Mouse (Mus musculus): ENCODE data around the gene Dnttip2. TPM values are rescaled to one million over a fixed set of nuclear protein-coding genes. Genes with fewer than 3 reads are reported as not detected.
A peak's percentile ranks its signal among the peaks of the same experiment; 100 is the strongest.
"Not testable (repeated sequence)": the region's sequence is repeated elsewhere in the genome, so short reads cannot be mapped to it uniquely, and the experiment has no call there.

The Dnttip2 gene
- total RNA-seq, 1 experiment from 2014 or later = 101 TPM

DNA sequence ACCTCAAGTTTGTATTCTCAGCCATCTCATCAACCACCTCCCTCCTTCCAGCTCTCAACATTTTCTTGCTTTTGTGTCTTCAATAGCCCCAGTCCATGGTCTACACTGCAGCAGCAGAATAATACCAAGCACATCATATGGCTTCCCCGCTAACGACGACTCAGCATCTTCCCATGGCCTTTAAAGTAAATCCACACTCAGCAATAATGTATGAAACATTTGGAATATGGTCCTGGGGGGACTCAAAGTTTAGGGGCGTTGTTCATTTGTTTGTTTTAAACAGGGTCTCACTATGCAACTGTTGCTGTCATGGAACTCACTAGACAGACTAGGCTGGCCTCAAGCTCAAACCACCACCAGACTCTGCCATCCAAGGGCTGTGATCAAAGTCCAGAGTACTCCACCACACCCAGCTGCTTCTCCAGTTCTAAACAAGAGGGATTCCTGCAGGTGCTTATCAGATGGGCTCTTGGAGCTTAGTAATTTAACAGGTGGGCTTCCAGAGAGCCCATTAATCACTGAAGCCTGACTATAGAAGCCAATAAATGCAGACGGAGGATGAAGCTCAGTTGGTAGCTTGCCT, 14.5 kb downstream of the Dnttip2 start:
- no peak for ATAC-seq (ENCODE audit: extremely low read depth, insufficient number of reproducible peaks, low FRiP score, poor library complexity, severe bottlenecking)

GRCm38 (mm10) chr3:122289344-122289743, 15.2 kb downstream of the Dnttip2 start:
- ATAC-seq (ENCODE audit: extremely low read depth, insufficient number of reproducible peaks, low FRiP score, poor library complexity, severe bottlenecking) = not testable (repeated sequence)

GRCm38 (mm10) chr3:122290696-122291095, 16.5 kb downstream of the Dnttip2 start:
- ATAC-seq (ENCODE audit: extremely low read depth, insufficient number of reproducible peaks, low FRiP score, poor library complexity, severe bottlenecking) = peak; percentile 64

DNA sequence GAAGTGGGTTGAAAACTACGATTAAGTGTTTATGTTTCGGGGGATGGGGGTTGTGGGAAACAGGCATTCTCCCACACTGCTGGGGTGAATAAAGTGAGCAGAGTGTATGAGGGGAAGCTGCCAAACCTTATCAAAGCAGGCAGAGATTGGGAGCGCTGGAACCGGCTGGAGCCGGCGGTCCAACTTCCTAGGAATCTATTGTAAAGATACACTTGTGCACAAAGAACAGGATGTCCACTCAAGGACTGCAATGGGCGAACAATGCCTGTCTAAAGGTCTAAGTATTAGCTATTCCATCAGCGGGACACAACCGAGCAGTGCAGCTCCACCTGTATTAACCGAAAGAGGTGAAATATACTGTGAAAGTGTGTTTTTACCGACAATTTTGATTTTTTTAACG, 17.6 kb downstream of the Dnttip2 start:
- no peak for ATAC-seq (ENCODE audit: extremely low read depth, insufficient number of reproducible peaks, low FRiP score, poor library complexity, severe bottlenecking)

DNA sequence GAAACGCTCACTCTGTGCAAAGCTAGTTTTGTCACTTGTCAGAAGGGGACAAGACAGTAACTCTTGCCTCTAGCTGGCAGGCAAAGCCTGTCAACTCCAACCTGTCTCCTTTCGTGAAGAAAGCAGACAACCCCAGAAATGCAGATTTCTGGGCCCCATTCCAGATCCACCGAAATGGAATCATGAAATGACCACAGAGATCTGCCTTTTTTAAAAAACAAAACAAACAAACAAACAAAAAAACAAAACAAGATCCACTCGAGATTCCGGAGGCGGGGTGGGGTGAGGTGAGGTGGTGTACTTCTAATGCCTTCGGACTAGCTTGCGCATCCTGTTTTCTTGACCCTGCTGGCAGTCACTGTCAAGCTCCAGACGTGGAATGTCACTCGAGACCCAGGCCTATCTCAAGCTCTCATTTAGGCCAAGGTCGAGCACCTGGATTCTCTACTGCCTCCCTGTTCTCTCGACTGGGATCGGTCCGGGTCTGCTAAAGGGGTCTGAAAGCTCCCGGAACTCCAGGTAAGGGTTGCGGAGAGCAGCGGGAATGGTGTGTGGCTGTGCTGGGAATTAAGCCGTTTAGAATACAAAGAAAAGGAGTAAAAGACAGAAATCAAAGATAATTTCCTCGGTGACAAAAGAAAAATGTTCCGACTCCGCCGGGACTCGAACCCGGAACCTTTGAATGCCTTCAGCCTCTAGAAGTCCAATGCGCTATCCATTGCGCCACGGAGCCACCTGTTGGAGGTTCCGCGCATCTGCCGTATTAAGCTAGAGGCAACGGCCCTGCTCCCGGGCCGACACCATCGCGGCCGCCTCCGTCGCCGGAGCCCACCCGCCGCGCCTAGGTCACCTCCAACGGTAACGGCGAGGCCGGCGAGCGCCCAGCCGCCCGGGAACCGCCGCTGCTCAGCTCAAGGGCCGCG, 18.4 kb downstream of the Dnttip2 start:
- ATAC-seq (ENCODE audit: extremely low read depth, insufficient number of reproducible peaks, low FRiP score, poor library complexity, severe bottlenecking) = peak; percentile 66

- ATAC-seq (ENCODE audit: extremely low read depth, insufficient number of reproducible peaks, low FRiP score, poor library complexity, severe bottlenecking) = peak; percentile 47
These were observed 19.2 kb downstream of the Dnttip2 start for GRCm38 (mm10) chr3:122293223-122293953.

- ATAC-seq (ENCODE audit: extremely low read depth, insufficient number of reproducible peaks, low FRiP score, poor library complexity, severe bottlenecking) = peak; percentile 76
These were observed 20.0 kb downstream of the Dnttip2 start, which contains the start of gene Bcar3 for GRCm38 (mm10) chr3:122293954-122294850. Gene Bcar3, plus strand, starts transcription at chr3:122294136.

DNA sequence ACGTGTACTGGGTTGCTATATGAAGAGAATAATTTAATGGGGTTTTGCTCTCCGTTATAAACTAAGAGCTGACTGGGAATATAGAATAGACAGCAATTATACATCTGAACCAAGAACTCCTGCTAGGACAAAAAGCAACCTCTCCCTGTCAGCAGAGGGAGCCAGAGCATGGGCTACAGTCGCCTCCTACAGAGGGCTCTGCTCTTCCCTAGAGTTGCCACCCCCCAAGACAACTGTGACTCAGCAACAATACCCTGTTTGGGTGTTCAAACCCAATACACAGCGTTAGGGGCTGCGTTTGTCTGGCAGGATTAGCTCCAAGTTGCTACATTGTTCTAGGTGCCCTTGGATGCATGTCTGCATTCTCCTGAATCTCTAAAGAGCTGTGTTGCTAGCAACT, 21.3 kb downstream of the Dnttip2 start:
- peak; percentile 21; the same call in 1 of the 2 replicates for ATAC-seq (ENCODE audit: extremely low read depth, insufficient number of reproducible peaks, low FRiP score, poor library complexity, severe bottlenecking)

DNA sequence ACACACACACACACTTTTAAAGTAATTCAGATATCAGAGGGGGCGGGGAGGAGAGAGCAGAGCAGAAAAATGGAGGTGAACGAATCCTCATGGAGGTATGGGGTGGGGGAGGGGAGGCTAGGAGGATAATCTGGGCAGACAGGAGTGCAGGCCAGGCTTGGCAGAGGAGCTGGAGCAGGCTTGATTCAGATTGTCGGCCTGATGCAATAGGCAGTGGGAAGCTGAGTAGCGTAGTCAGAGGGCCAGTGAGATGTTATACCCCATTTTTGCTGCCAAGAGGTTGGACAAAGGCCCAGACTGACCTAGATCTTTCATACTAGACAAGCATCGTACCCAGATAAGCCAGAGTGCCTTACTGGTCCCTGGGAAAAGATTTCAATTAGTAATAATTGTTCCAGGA, 22.8 kb downstream of the Dnttip2 start:
- ATAC-seq (ENCODE audit: extremely low read depth, insufficient number of reproducible peaks, low FRiP score, poor library complexity, severe bottlenecking) = no peak

DNA sequence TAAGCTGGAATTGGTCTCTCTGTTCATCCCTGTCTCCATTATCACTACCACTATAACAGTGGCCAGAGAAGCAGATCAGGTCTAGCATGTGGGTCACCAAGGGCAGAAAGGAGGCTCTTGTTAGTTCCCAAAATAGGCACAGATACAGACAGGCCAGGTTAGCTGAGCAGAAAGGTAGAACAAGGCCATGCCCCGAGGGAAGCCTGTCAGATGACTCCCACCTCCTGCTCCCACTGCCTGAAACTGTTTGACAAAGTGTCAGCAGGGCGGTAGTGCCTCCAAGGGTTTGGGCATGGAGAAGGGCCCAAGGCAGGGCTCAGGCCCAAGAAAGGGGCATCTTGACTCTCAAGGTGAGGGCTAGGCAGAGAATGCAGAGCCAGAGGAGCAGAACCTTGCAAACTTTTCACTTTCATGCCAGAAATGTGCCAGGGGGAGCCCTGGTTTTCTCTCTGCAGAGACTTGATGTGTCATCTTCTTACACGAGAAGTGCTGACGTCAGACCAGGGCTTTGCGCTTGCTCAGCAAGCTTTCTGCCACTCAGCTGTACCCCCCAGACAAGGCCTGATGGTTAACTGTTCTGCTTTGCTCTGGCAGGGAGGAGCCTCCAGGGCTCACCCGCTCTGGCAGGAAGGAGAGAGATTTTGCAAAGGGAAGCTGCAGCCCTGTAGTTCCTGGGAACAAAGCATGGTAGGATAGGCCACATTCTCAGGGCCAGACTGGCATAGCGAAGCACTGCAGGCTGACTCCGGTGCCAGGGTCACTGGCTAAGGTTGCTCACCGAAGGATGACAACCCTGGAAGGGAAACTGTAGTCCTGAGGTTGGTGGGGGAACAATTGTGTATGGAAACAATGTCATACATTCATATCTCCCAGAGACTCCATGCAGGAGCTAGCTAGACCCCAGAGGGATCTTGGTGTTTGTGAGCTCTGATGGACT, 27.1 kb downstream of the Dnttip2 start:
- no peak for ATAC-seq (ENCODE audit: extremely low read depth, insufficient number of reproducible peaks, low FRiP score, poor library complexity, severe bottlenecking)

- ATAC-seq (ENCODE audit: extremely low read depth, insufficient number of reproducible peaks, low FRiP score, poor library complexity, severe bottlenecking) = peak; percentile 45; the same call in 1 of the 2 replicates
These were observed 30.4 kb downstream of the Dnttip2 start for GRCm38 (mm10) chr3:122304560-122304959.

- peak; percentile 48 for ATAC-seq (ENCODE audit: extremely low read depth, insufficient number of reproducible peaks, low FRiP score, poor library complexity, severe bottlenecking)
These were observed 33.9 kb downstream of the Dnttip2 start for GRCm38 (mm10) chr3:122307894-122308671.

GRCm38 (mm10) chr3:122308981-122309380, 34.8 kb downstream of the Dnttip2 start:
- ATAC-seq (ENCODE audit: extremely low read depth, insufficient number of reproducible peaks, low FRiP score, poor library complexity, severe bottlenecking) = no peak

- ATAC-seq (ENCODE audit: extremely low read depth, insufficient number of reproducible peaks, low FRiP score, poor library complexity, severe bottlenecking) = peak; percentile 54; the same call in 1 of the 2 replicates
These were observed 37.9 kb downstream of the Dnttip2 start for GRCm38 (mm10) chr3:122312078-122312477.

DNA sequence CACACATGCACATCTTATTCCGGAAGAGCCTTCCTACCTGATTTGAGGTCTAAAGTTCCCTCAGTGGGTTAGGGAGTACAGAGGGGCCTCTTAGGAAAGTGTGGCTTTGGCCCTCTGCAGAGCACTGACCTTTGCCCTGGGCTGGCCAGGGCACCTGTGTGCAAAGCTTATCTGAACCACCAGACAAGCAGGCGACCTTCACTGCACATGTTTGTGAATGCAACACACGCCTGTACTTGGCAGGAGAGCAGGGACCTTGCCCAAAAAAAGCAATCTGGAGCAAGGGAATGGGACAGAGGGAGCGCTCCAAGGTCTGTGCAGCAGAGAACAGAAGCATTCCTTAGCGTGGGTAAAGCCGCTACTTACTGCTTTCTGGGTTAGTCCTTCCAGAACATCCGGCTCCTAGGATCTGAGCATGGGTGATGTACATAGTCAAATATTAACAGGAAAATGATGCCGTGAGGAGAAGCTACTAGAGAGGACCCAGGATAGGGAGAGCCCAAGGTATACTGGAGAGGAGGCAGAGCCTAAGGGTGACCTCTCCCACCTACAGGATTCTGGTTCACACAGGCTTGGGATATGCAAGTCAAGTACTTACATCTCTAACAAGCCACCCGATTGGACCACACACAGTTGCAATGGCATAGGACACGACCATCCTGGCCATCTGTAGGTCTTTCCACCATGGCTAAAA, 38.9 kb downstream of the Dnttip2 start:
- no peak for ATAC-seq (ENCODE audit: extremely low read depth, insufficient number of reproducible peaks, low FRiP score, poor library complexity, severe bottlenecking)

- no peak for ATAC-seq (ENCODE audit: extremely low read depth, insufficient number of reproducible peaks, low FRiP score, poor library complexity, severe bottlenecking)
These were observed 39.7 kb downstream of the Dnttip2 start for GRCm38 (mm10) chr3:122313936-122314335.
